Mouse (Mus musculus): ENCODE results near the gene Usp50.

- no peak for TF ChIP-seq CTCF (IDR thresholded peaks at IDR 0.05; ENCODE audit: borderline replicate concordance, control insufficient read depth, extremely low read depth, insufficient read depth, low read length, poor library complexity)
- TF ChIP-seq POLR2A (IDR thresholded peaks at IDR 0.05; ENCODE audit: control insufficient read depth, extremely low read depth, insufficient read depth, low read length, poor library complexity) = no peak
Observed at GRCm38 (mm10) chr2:126772217-126772616, 11.1 kb downstream of the Usp50 start.

Data from thymus, adult 2 months (tissue).